Mouse (Mus musculus) cortical plate, adult 2 months (tissue): ENCODE measurements around the gene Phactr4.

ENCODE experiments used
- CTCF ChIP-seq: fragments of 200-500 bp; IDR thresholded peaks from 2 replicates; pipeline ENCODE4 v1.5.1; 2011; ENCODE audit warnings: mild to moderate bottlenecking, control low read depth, low read length; ENCODE audit not compliant: insufficient read depth; ENCODE audit errors: extremely low read depth
- POLR2A ChIP-seq: fragments of 200-500 bp; IDR thresholded peaks from 2 replicates; pipeline ENCODE4 v1.6.1; 2011; ENCODE audit warnings: mild to moderate bottlenecking, low read length, control low read depth; ENCODE audit not compliant: insufficient read depth; ENCODE audit errors: extremely low read depth

DNA sequence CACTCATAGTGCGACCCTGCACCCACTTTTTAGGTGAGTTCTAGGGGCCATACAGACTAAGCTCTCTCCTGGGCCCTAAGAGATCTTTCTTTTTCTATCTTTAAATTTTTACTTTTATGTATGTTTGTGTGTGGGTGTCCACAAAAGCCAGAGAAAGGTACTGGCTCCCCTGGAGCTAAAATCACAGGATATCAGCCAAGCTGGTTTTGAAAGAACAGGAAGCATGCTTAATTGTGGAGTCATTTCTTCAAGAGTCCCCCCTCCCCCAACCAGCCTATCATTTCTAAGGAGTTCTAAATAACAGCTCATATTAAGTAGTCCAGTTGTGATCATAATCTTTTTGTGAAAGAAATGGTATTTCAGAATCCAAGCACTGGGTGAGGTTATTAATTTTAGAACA lies 48.5 kb downstream of the Phactr4 start:
- TF ChIP-seq POLR2A (no peak), CTCF (no peak)
